Mouse (Mus musculus) hindbrain, postnatal 0 days (tissue): ENCODE data around the gene Atg9b. TPM values are rescaled to one million over a fixed set of nuclear protein-coding genes. Genes with fewer than 3 reads are reported as not detected.

Source experiments
- ATAC-seq: fragments of 200-750 bp; cut with Nextera tagmentation; 2 replicates; pipeline ENCODE4 v1.8.0; 2017; ENCODE audit warnings: mild to moderate bottlenecking, moderate TSS enrichment, moderate library complexity
- DNase-seq: peaks from one replicate; pipeline ENCODE4 v3.0.0-alpha.2; 2015; ENCODE audit warnings: low spot score
- H3K27ac ChIP-seq: fragments of 300-500 bp; sonication (generic); 2 replicates; pipeline ENCODE4 v1.5.1; 2014; ENCODE audit warnings: mild to moderate bottlenecking
- H3K27me3 ChIP-seq: fragments of 300-500 bp; sonication (generic); 2 replicates; pipeline ENCODE4 v1.6.1; 2014; ENCODE audit warnings: low read length, mixed read lengths; ENCODE audit not compliant: insufficient read depth
- H3K36me3 ChIP-seq: fragments of 300-500 bp; sonication (generic); 2 replicates; pipeline ENCODE4 v1.6.1; 2014; ENCODE audit warnings: low read length, mixed read lengths; ENCODE audit not compliant: insufficient read depth
- H3K4me1 ChIP-seq: fragments of 300-500 bp; sonication (generic); 2 replicates; pipeline ENCODE4 v1.6.1; 2014; ENCODE audit warnings: antibody characterized with exemption, low read length, mixed read lengths; ENCODE audit not compliant: insufficient read depth
- H3K4me2 ChIP-seq: fragments of 300-500 bp; sonication (generic); 2 replicates; pipeline ENCODE4 v1.6.1; 2014; ENCODE audit warnings: low read depth, mild to moderate bottlenecking, low read length, moderate library complexity, mixed read lengths
- H3K4me3 ChIP-seq: fragments of 300-500 bp; sonication (generic); 2 replicates; pipeline ENCODE4 v1.5.1; 2014; ENCODE audit warnings: low read length
- H3K9ac ChIP-seq: fragments of 300-500 bp; sonication (generic); replicated peaks from 2 replicates; pipeline ENCODE4 v1.6.1; 2014; ENCODE audit warnings: mild to moderate bottlenecking, low read length, moderate library complexity, mixed read lengths
- H3K9me3 ChIP-seq: fragments of 300-500 bp; sonication (generic); 2 replicates; pipeline ENCODE4 v1.6.1; 2016; ENCODE audit warnings: low read length, mixed read lengths
- CTCF ChIP-seq: IDR thresholded peaks from 2 replicates; pipeline ENCODE4 v1.5.1; 2016; ENCODE audit warnings: antibody characterized with exemption, control low read depth, low read depth
- WGBS: fragments of 180-500 bp; shearing (Covaris S2); extraction: QIAGEN DNeasy Blood & Tissue Kit; methylation state at CpG from one replicate; pipeline ENCODE4 v1.1.7; 2014; 5-methylcytosine and 5-hydroxymethylcytosine counted together
- polyA plus RNA-seq: library from polyadenylated mRNA; unstranded; fragments of >200 nt; fragmentation: Nextera tagmentation; extraction: Ambion mirVana; gene quantifications from 2 replicates; pipeline ENCODE4 v1.2.1, GENCODE M21; 2015
- total RNA-seq: library from RNA; depleted of rRNA; stranded (reverse); fragments of >200 nt; gene quantifications from 2 replicates; pipeline ENCODE4 v1.2.3, GENCODE M21; 2014

Atg9b gene
- total and polyA plus RNA-seq, 2 experiments from 2014 or later = 6.1 to 9.8 TPM

GRCm38 (mm10) chr5:24350531-24351250 is 41.3 kb downstream of the Atg9b start:
- Histone ChIP-seq H3K9ac (peak overlapping the region; percentile 78), H3K4me1 (peaks cover 27% of the 10 kb centered on the region), H3K27me3 (no peaks in the 10 kb centered on the region), H3K27ac (peak overlapping the region; percentile 76), H3K4me2 (peak overlapping the region; percentile 99), H3K36me3 (no peaks in the 10 kb centered on the region), H3K9me3 (no peaks in the 10 kb centered on the region), H3K4me3 (peak overlapping the region; percentile 70)
- 28% methylated on average over 15 of the region's 15 CpGs for WGBS
- ATAC-seq = no peak
- DNase-seq = no peak
- no peak for TF ChIP-seq CTCF

DNA sequence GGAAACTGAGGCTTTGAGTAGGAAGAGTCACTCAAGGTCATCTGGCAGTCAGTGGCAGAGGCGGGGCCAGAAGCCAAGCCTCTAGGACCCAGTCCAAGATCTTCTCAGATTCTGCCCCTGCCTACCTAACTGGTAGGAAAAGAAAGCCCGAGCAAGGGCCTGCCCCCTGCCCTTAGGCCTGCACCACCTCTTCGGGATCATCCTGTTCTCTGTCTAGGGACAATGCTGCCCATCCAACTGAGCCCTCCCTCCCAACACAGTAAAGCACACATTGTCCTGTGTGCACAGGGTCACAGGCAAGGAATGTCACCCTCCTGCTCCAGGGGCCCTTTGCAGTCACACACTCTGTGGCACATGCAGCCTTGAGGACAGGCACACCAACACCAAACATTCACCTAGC is 41.9 kb downstream of the Atg9b start:
- Histone ChIP-seq H3K27ac (no peak overlapping the region), H3K27me3 (no peaks in the 10 kb centered on the region), H3K36me3 (no peaks in the 10 kb centered on the region), H3K4me3 (peak overlapping the region; percentile 70; the same call in 1 of the 2 replicates), H3K9ac (no peak overlapping the region; the same call in 1 of the 2 replicates), H3K9me3 (no peaks in the 10 kb centered on the region), H3K4me2 (peak overlapping the region; percentile 99), H3K4me1 (peaks cover 27% of the 10 kb centered on the region)
- DNase-seq (no peak), ATAC-seq (no peak)
- WGBS = 39% methylated on average over 3 of the region's 3 CpGs
- TF ChIP-seq CTCF = no peak

- no peaks in the 10 kb centered on the region for H3K36me3 ChIP-seq
- ATAC-seq (no peak), DNase-seq (peak; percentile 52)
- H3K27me3 ChIP-seq = no peaks in the 10 kb centered on the region
- no peak for TF ChIP-seq CTCF
- peak overlapping the region; percentile 99 for H3K4me2 ChIP-seq
- H3K4me1 ChIP-seq = peaks cover 39% of the 10 kb centered on the region
- peak overlapping the region; percentile 33 for H3K9ac ChIP-seq
- peak overlapping the region; percentile 54; the same call in 1 of the 2 replicates for H3K27ac ChIP-seq
- WGBS = under 1% methylated on average over 29 of the region's 30 CpGs
- H3K9me3 ChIP-seq = no peaks in the 10 kb centered on the region
- H3K4me3 ChIP-seq = peak overlapping the region; percentile 48
Observed at GRCm38 (mm10) chr5:24348546-24348945, 43.4 kb downstream of the Atg9b start.

- WGBS = under 1% methylated on average over 41 of the region's 41 CpGs
- Histone ChIP-seq H3K9ac (peak overlapping the region; percentile 33), H3K27me3 (no peaks in the 10 kb centered on the region), H3K4me1 (peaks cover 39% of the 10 kb centered on the region), H3K4me3 (peak overlapping the region; percentile 48), H3K4me2 (peak overlapping the region; percentile 99), H3K9me3 (no peaks in the 10 kb centered on the region), H3K27ac (peak overlapping the region; percentile 54; the same call in 1 of the 2 replicates), H3K36me3 (no peaks in the 10 kb centered on the region)
- DNase-seq = peak; percentile 77
- TF ChIP-seq CTCF = no peak
- ATAC-seq = peak; percentile 16
Observed at GRCm38 (mm10) chr5:24348128-24348527, 43.8 kb downstream of the Atg9b start.

DNA sequence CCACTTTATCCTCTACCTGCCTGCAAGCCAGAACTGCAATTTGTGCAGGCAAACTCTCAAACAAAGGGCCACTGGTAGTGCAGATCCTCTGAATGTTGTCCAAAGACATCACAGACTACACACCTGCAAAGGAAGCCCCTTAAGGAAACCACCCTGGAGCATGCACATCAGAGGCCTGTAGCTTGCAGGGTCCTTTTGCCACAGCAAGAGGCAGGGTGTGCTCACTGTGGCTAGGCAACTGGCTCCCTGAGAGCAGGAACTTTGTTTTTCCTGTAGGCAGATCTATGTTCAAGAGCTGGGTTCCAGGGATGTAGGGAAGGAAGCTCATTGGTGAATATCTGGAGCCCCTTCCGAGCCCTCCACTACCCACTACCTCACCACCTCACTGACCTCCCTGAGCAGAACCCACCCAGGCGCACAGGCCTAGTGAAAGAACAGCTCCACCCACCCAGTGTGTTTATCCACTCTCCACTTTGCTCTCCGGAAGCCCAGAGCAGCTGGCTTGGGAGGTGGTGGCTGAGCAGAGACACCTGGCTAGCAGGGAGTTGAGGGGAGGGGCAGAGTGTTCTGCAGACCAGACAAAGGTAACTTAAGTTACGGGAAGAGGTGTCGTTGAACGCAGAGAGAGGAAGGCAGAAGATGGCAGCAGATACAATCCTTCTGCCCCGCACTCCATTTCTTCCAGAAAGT is 44.6 kb downstream of the Atg9b start:
- no peak overlapping the region for H3K4me3 ChIP-seq
- H3K9me3 ChIP-seq = no peaks in the 10 kb centered on the region
- DNase-seq (no peak), ATAC-seq (no peak)
- no peaks in the 10 kb centered on the region for H3K27me3 ChIP-seq
- H3K27ac ChIP-seq = no peak overlapping the region
- peaks cover 32% of the 10 kb centered on the region for H3K4me1 ChIP-seq
- 65% methylated on average over 7 of the region's 7 CpGs for WGBS
- no peak for TF ChIP-seq CTCF
- 0 out of 2 replicates have a peak overlapping the region, but pooled peaks have one; percentile 33 for H3K9ac ChIP-seq
- H3K4me2 ChIP-seq = peak overlapping the region; percentile 99
- no peaks in the 10 kb centered on the region for H3K36me3 ChIP-seq

- WGBS = 93% methylated on average over 7 of the region's 7 CpGs
- no peak overlapping the region for H3K9ac ChIP-seq
- peaks cover 30% of the 10 kb centered on the region for H3K4me1 ChIP-seq
- TF ChIP-seq CTCF = no peak
- no peak overlapping the region for H3K27ac ChIP-seq
- no peaks in the 10 kb centered on the region for H3K9me3 ChIP-seq
- no peaks in the 10 kb centered on the region for H3K36me3 ChIP-seq
- no peak for DNase-seq
- H3K4me2 ChIP-seq = no peak overlapping the region
- no peak for ATAC-seq
- no peaks in the 10 kb centered on the region for H3K27me3 ChIP-seq
- no peak overlapping the region for H3K4me3 ChIP-seq
Observed at GRCm38 (mm10) chr5:24346313-24346712, 45.6 kb downstream of the Atg9b start.
